Mouse (Mus musculus) heart, postnatal 0 days (tissue): Measurements from ENCODE around the gene Micu1.
"Not testable (repeated sequence)": the region's sequence is repeated elsewhere in the genome, so short reads cannot be mapped to it uniquely, and the experiment has no call there.

Experiments
- CTCF ChIP-seq: IDR thresholded peaks from 2 replicates; pipeline ENCODE4 v1.5.1; 2016; ENCODE audit warnings: antibody characterized with exemption, control low read depth, low read depth
- EP300 ChIP-seq: IDR thresholded peaks from 2 replicates; pipeline ENCODE4 v1.6.1; 2016; ENCODE audit warnings: antibody characterized with exemption, low read depth

GRCm38 (mm10) chr10:59876698-59877097 lies 174.4 kb downstream of the Micu1 start:
- not testable (repeated sequence) for TF ChIP-seq CTCF, EP300
